Mouse (Mus musculus): ENCODE results near the gene Olfr1020. TPM values are rescaled to one million over a fixed set of nuclear protein-coding genes. Genes with fewer than 3 reads are reported as not detected.

Olfr1020 gene
- not detected in 2 replicates for total RNA-seq (2014; rRNA removed)
- not detected in 2 replicates for polyA plus RNA-seq (2015; fragmentation: Nextera tagmentation; extraction: Ambion mirVana)

DNA sequence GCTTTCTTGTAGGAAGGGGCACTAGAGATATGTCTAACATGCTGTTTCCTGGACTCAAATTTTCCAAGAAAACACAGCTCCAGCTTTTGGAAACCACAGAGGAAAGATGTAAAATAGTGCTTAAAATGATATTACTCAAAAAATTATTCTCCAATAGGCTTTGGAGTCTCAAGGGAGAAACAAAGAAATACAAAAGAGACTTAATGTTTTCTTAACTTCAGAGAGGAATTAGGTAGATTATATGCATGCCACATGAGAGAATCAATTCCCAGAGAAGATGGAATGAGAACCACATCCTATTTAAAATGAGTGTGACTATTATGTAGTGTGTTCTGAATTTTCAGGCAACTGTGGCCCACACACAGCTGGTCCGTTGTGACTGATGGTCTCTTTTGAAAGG, at the start of gene Olfr1020:
Gene Olfr1020 (plus strand): TSS at position 301 of the 400 bp plus-strand sequence.
- no peak within 1 kb of the TSS for H3K4me2 ChIP-seq (ENCODE audit: low read depth, low read length, poor library complexity, severe bottlenecking)
- H3K9me3 ChIP-seq (ENCODE audit: low read length) = no peaks in the 10 kb centered on the region
- no peak within 1 kb of the TSS for H3K4me3 ChIP-seq (ENCODE audit: low read depth, low read length)
- WGBS = 78% methylated on average over 1 of the region's 1 CpGs
- H3K27ac ChIP-seq (ENCODE audit: low read depth, low read length) = no peak within 1 kb of the TSS
- no peak for DNase-seq (ENCODE audit: low spot score)
- H3K4me1 ChIP-seq (ENCODE audit: insufficient read depth, low read length) = no peaks in the 10 kb centered on the region
- no peak for TF ChIP-seq CTCF (IDR thresholded peaks at IDR 0.05)
- no peak within 1 kb of the TSS for H3K9ac ChIP-seq (replicated peaks; ENCODE audit: low read length, poor library complexity, severe bottlenecking)
- no peaks in the 10 kb centered on the region for H3K27me3 ChIP-seq (ENCODE audit: insufficient read depth, low read length)
- H3K36me3 ChIP-seq (ENCODE audit: insufficient read depth, low read length) = no peaks in the 10 kb centered on the region
- ATAC-seq (ENCODE audit: low FRiP score) = no peak

DNA sequence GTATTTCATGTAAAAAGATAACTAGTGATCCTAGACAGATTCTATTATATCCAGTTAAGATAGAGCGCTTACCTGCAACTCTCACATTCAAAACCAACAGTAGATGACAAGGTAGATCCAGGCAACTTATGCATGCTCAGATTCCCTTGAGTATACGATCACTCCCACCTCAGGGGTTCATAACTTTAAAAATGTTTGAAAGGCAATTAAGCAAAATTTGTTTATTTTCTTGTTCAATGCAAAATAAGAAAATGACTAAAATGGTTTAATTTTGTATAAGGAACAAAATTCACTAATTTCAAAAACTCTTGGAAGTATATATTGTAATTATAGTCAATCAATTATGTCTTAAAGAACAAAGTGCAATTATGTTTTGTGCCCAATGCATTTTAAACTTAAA, 44.4 kb upstream of the Olfr1020 start, which contains the start of gene Olfr1016:
Gene Olfr1016 (minus strand): TSS at position 101 of the 400 bp plus-strand sequence.
- H3K4me1 ChIP-seq (ENCODE audit: insufficient read depth, low read length) = no peaks in the 10 kb centered on the region
- no peak for DNase-seq (ENCODE audit: low spot score)
- H3K27ac ChIP-seq (ENCODE audit: low read depth, low read length) = no peak within 1 kb of the TSS
- H3K27me3 ChIP-seq (ENCODE audit: insufficient read depth, low read length) = no peaks in the 10 kb centered on the region
- no peaks in the 10 kb centered on the region for H3K36me3 ChIP-seq (ENCODE audit: insufficient read depth, low read length)
- WGBS = 93% methylated on average over 2 of the region's 2 CpGs
- no peak for ATAC-seq (ENCODE audit: low FRiP score)
- H3K9ac ChIP-seq (replicated peaks; ENCODE audit: low read length, poor library complexity, severe bottlenecking) = no peak within 1 kb of the TSS
- no peak within 1 kb of the TSS for H3K4me3 ChIP-seq (ENCODE audit: low read depth, low read length)
- no peaks in the 10 kb centered on the region for H3K9me3 ChIP-seq (ENCODE audit: low read length)
- TF ChIP-seq CTCF (IDR thresholded peaks at IDR 0.05) = no peak
- H3K4me2 ChIP-seq (ENCODE audit: low read depth, low read length, poor library complexity, severe bottlenecking) = no peak within 1 kb of the TSS

DNA sequence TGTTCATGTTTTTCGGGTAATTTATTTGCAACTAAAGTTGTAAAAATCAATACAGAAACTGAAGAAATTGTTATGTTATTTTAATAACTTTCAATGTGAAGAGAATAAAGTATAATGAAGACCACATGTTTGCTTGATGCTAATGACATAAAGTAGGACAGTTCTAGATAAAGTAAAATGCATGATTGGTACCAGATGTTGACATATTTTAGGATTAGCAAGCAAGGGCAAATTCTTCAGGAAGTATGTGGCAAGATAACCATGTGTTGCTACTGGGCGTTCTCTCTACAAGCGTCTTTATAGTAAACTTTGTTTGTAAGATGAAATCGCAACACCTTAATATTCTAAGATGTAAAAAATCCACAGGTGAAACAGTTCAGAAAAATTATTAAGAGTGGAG, 42.3 kb upstream of the Olfr1020 start:
- WGBS = 92% methylated on average over 4 of the region's 4 CpGs
- DNase-seq (ENCODE audit: low spot score) = no peak
- no peak for TF ChIP-seq CTCF (IDR thresholded peaks at IDR 0.05)

DNA sequence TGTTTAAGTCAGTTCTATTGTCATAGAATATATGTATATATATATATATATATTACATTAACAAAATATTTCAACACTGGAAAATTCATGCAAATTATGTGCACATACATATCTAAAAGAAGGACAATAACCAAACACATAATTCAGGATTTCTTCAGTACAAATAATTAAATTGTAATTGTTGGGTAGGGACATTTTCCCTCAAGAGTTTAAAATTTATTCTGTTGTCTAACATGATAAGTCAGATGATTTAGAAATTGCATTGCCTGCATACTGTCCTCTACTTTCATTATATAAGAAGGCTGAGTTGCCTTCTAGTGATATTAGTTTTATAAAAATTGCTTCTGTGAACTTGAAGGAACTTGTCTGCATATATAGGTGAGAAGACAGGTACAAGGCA, 28.7 kb upstream of the Olfr1020 start, which contains the start of gene Olfr1018:
Gene Olfr1018 (plus strand): TSS at position 301 of the 400 bp plus-strand sequence.
- no peaks in the 10 kb centered on the region for H3K9me3 ChIP-seq (ENCODE audit: low read length)
- H3K36me3 ChIP-seq (ENCODE audit: insufficient read depth, low read length) = no peaks in the 10 kb centered on the region
- no peak within 1 kb of the TSS for H3K4me2 ChIP-seq (ENCODE audit: low read depth, low read length, poor library complexity, severe bottlenecking)
- DNase-seq (ENCODE audit: low spot score) (no peak), ATAC-seq (ENCODE audit: low FRiP score) (no peak)
- TF ChIP-seq CTCF (IDR thresholded peaks at IDR 0.05) = no peak
- no peak within 1 kb of the TSS for H3K27ac ChIP-seq (ENCODE audit: low read depth, low read length)
- H3K4me1 ChIP-seq (ENCODE audit: insufficient read depth, low read length) = no peaks in the 10 kb centered on the region
- no peak within 1 kb of the TSS for H3K4me3 ChIP-seq (ENCODE audit: low read depth, low read length)
- H3K9ac ChIP-seq (replicated peaks; ENCODE audit: low read length, poor library complexity, severe bottlenecking) = no peak within 1 kb of the TSS
- no peaks in the 10 kb centered on the region for H3K27me3 ChIP-seq (ENCODE audit: insufficient read depth, low read length)

More for the DNA sequence above, 42.3 kb upstream of the Olfr1020 start:
- Histone ChIP-seq H3K9ac (replicated peaks; ENCODE audit: low read length, poor library complexity, severe bottlenecking) (no peak overlapping the region), H3K4me2 (ENCODE audit: low read depth, low read length, poor library complexity, severe bottlenecking) (no peak overlapping the region), H3K36me3 (ENCODE audit: insufficient read depth, low read length) (no peaks in the 10 kb centered on the region), H3K4me1 (ENCODE audit: insufficient read depth, low read length) (no peaks in the 10 kb centered on the region), H3K27me3 (ENCODE audit: insufficient read depth, low read length) (no peaks in the 10 kb centered on the region), H3K27ac (ENCODE audit: low read depth, low read length) (no peak overlapping the region), H3K9me3 (ENCODE audit: low read length) (no peaks in the 10 kb centered on the region), H3K4me3 (ENCODE audit: low read depth, low read length) (no peak overlapping the region)
- no peak for ATAC-seq (ENCODE audit: low FRiP score)

DNA sequence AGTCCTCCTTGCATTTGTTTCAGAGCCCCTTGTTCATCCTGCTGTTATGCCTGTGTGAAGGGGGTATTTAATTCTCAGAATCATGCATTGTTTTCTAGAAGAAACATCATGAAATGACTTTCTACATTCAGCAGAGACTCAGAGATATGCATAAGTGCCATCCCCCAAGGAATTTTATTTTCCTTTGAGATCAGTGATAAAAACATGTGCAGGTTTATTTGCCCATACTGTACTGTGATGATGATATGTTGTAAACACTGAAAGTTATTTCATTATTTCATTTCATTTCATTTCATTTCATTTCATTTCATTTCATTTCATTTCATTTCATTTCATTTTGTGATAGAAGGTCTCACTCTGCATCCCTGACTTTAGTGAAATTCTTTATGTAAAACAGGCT, 1.4 kb upstream of the Olfr1020 start, which contains the start of gene Olfr1019:
Gene Olfr1019 (minus strand): TSS at position 101 of the 400 bp plus-strand sequence.
- no peaks in the 10 kb centered on the region for H3K4me1 ChIP-seq (ENCODE audit: insufficient read depth, low read length)
- no peak for ATAC-seq (ENCODE audit: low FRiP score)

DNA sequence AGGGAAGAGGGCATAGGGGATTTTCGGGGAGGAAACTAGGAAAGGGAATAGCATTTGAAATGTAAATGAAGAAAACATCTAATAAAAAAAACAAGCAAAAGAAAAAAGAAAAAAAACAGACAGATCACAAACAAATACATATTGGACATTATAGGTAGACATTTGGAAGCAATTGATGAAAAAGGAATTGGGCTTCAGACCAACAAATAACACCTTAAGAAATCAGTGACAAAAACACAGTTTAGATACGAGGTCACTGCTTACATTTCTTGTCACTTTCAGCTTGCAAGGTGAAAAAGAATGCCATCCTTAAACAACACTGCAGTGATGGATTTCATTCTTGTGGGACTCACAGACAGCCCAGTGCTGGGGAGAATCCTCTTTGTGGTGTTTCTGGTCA, 21.5 kb downstream of the Olfr1020 start, which contains the start of gene Olfr1022:
Gene Olfr1022 (plus strand): TSS at position 301 of the 400 bp plus-strand sequence.
- 74% methylated on average over 2 of the region's 2 CpGs for WGBS
- TF ChIP-seq CTCF (IDR thresholded peaks at IDR 0.05) = no peak

More for the DNA sequence above, 1.4 kb upstream of the Olfr1020 start, which contains the start of gene Olfr1019:
- Histone ChIP-seq H3K27ac (ENCODE audit: low read depth, low read length) (no peak within 1 kb of the TSS), H3K9me3 (ENCODE audit: low read length) (no peaks in the 10 kb centered on the region), H3K4me2 (ENCODE audit: low read depth, low read length, poor library complexity, severe bottlenecking) (no peak within 1 kb of the TSS), H3K4me3 (ENCODE audit: low read depth, low read length) (no peak within 1 kb of the TSS), H3K36me3 (ENCODE audit: insufficient read depth, low read length) (no peaks in the 10 kb centered on the region), H3K9ac (replicated peaks; ENCODE audit: low read length, poor library complexity, severe bottlenecking) (no peak within 1 kb of the TSS), H3K27me3 (ENCODE audit: insufficient read depth, low read length) (no peaks in the 10 kb centered on the region)
- no peak for DNase-seq (ENCODE audit: low spot score)
- TF ChIP-seq CTCF (IDR thresholded peaks at IDR 0.05) = no peak

More for the DNA sequence above, 21.5 kb downstream of the Olfr1020 start, which contains the start of gene Olfr1022:
- Histone ChIP-seq H3K4me1 (ENCODE audit: insufficient read depth, low read length) (no peaks in the 10 kb centered on the region), H3K27me3 (ENCODE audit: insufficient read depth, low read length) (no peaks in the 10 kb centered on the region), H3K4me2 (ENCODE audit: low read depth, low read length, poor library complexity, severe bottlenecking) (no peak within 1 kb of the TSS), H3K36me3 (ENCODE audit: insufficient read depth, low read length) (no peaks in the 10 kb centered on the region), H3K4me3 (ENCODE audit: low read depth, low read length) (no peak within 1 kb of the TSS), H3K9ac (replicated peaks; ENCODE audit: low read length, poor library complexity, severe bottlenecking) (no peak within 1 kb of the TSS), H3K27ac (ENCODE audit: low read depth, low read length) (no peak within 1 kb of the TSS), H3K9me3 (ENCODE audit: low read length) (no peaks in the 10 kb centered on the region)
- DNase-seq (ENCODE audit: low spot score) (no peak), ATAC-seq (ENCODE audit: low FRiP score) (no peak)

All from midbrain, postnatal 0 days (tissue).